Mouse (Mus musculus): ENCODE data around the gene Fgf4. TPM values are rescaled to one million over a fixed set of nuclear protein-coding genes. Genes with fewer than 3 reads are reported as not detected.
"Not testable (repeated sequence)": the region's sequence is repeated elsewhere in the genome, so short reads cannot be mapped to it uniquely, and the experiment has no call there.

Gene Fgf4
- polyA plus RNA-seq, 1 experiment: not detected

DNA sequence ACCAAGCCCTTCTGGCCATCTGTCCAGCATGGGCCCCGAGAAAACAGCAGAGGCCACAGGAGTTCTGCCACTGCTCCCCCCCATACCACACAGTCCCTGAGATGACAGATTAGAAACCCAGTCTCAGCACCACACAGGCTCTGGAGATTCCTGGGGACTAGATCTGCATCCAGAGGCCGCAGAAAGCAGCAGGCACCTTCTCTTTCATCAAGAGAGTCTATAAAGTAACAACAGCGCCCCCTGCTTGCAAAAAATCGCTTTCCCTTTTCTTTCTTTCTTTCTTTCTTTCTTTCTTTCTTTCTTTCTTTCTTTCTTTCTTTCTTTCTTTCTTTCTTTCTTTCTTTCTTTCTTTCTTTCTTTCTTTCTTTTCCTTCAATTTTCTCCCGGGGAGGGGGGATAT is 47.0 kb downstream of the Fgf4 start:
- Histone ChIP-seq H3K27ac (ENCODE audit: insufficient read depth, low read length) (no peak overlapping the region), H3K36me3 (ENCODE audit: control insufficient read depth, insufficient read depth, low read length) (no peaks in the 10 kb centered on the region), H3K4me1 (ENCODE audit: control insufficient read depth, insufficient read depth, insufficient read length) (peaks cover 2% of the 10 kb centered on the region), H3K27me3 (ENCODE audit: control insufficient read depth, insufficient read depth, low read length) (peaks cover 9% of the 10 kb centered on the region), H3K4me3 (ENCODE audit: extremely low read depth, insufficient read depth, insufficient read length) (no peak overlapping the region)
- 9% methylated on average over 5 of the region's 5 CpGs for WGBS
- DNase-seq (ENCODE audit: low read depth in 1 of 2, low spot score in 2 of 2): no peak
- no peak for TF ChIP-seq POLR2A (IDR thresholded peaks at IDR 0.05; ENCODE audit: low read depth, low read length)
- TF ChIP-seq CTCF (IDR thresholded peaks at IDR 0.05; ENCODE audit: extremely low read depth, insufficient read depth, insufficient read length, insufficient replicate concordance): no peak

DNA sequence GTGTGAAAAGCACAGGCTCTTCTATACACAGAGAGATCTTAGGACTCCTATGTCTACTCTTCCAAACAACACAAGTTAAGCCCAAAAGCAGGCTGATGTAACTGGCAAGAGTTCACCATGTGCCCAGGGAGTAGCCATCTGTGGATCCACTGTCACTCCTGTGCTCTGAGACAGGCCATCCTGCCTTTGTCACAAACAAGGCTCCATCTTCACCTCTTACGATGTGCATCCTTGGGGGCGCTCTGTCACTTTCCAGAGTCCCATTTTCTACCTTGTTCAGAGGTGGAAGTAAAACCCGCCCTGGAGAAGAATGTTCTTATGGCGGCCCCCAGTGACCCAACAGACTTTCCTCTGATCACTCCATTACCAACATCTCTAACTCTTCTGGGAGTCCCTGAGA is 47.5 kb downstream of the Fgf4 start:
- Histone ChIP-seq H3K36me3 (ENCODE audit: control insufficient read depth, insufficient read depth, low read length) (no peaks in the 10 kb centered on the region), H3K27me3 (ENCODE audit: control insufficient read depth, insufficient read depth, low read length) (peaks cover 9% of the 10 kb centered on the region), H3K4me1 (ENCODE audit: control insufficient read depth, insufficient read depth, insufficient read length) (peaks cover 2% of the 10 kb centered on the region), H3K27ac (ENCODE audit: insufficient read depth, low read length) (no peak overlapping the region), H3K4me3 (ENCODE audit: extremely low read depth, insufficient read depth, insufficient read length) (no peak overlapping the region)
- WGBS: 18% methylated on average over 4 of the region's 4 CpGs
- DNase-seq (ENCODE audit: low read depth in 1 of 2, low spot score in 2 of 2): no peak
- no peak for TF ChIP-seq POLR2A (IDR thresholded peaks at IDR 0.05; ENCODE audit: low read depth, low read length)
- TF ChIP-seq CTCF (IDR thresholded peaks at IDR 0.05; ENCODE audit: extremely low read depth, insufficient read depth, insufficient read length, insufficient replicate concordance): no peak

DNA sequence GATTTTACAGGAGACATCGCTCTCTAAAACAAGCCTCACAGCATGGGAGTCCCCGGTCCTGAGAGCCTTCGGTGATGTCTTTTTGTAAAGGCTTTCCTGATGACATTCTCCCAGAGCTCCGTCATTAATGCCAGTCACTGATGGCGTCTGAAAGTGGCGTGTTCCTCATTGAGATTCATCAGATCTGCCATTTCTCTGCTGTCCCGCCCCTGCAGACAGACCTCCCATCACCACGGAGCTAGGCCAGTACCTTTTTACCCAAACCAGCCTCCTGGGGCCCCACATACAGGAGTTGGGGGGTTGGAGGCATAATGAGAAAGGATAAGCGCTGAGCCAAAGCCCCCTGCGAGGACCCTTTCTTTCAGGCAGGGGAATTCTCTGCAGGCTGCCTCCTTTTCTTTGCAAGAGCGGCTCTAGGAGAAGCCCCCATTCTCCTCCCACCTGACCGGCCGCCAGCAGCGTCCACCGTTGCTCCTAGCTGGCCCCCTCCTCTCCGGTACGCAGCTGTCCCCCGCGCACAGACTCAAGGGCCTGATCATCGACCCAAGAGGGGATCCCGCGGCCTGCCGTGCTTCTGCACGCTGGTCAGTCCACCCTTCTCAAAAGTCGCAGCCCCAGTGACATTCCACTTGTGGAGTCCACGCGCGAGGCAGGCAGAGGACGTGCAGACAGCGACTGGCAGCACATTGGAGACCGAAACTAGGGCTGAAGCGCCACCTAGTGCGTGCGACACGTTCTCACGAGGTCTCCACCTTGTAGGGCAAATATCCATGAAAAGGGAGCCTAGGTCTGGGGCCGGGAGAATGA is 48.3 kb downstream of the Fgf4 start:
- Histone ChIP-seq H3K4me1 (ENCODE audit: control insufficient read depth, insufficient read depth, insufficient read length) (peaks cover 2% of the 10 kb centered on the region), H3K36me3 (ENCODE audit: control insufficient read depth, insufficient read depth, low read length) (no peaks in the 10 kb centered on the region), H3K4me3 (ENCODE audit: extremely low read depth, insufficient read depth, insufficient read length) (peak overlapping the region; percentile 43; the same call in 1 of the 2 replicates), H3K27ac (ENCODE audit: insufficient read depth, low read length) (no peak overlapping the region), H3K27me3 (ENCODE audit: control insufficient read depth, insufficient read depth, low read length) (peaks cover 9% of the 10 kb centered on the region)
- 3% methylated on average over 37 of the region's 37 CpGs for WGBS
- DNase-seq (ENCODE audit: low read depth in 1 of 2, low spot score in 2 of 2): peak in 1 of 2 experiments; percentile 47
- peak; percentile 62; the same call in 1 of the 2 replicates for TF ChIP-seq CTCF (IDR thresholded peaks at IDR 0.05; ENCODE audit: extremely low read depth, insufficient read depth, insufficient read length, insufficient replicate concordance)
- no peak for TF ChIP-seq POLR2A (IDR thresholded peaks at IDR 0.05; ENCODE audit: low read depth, low read length)

DNA sequence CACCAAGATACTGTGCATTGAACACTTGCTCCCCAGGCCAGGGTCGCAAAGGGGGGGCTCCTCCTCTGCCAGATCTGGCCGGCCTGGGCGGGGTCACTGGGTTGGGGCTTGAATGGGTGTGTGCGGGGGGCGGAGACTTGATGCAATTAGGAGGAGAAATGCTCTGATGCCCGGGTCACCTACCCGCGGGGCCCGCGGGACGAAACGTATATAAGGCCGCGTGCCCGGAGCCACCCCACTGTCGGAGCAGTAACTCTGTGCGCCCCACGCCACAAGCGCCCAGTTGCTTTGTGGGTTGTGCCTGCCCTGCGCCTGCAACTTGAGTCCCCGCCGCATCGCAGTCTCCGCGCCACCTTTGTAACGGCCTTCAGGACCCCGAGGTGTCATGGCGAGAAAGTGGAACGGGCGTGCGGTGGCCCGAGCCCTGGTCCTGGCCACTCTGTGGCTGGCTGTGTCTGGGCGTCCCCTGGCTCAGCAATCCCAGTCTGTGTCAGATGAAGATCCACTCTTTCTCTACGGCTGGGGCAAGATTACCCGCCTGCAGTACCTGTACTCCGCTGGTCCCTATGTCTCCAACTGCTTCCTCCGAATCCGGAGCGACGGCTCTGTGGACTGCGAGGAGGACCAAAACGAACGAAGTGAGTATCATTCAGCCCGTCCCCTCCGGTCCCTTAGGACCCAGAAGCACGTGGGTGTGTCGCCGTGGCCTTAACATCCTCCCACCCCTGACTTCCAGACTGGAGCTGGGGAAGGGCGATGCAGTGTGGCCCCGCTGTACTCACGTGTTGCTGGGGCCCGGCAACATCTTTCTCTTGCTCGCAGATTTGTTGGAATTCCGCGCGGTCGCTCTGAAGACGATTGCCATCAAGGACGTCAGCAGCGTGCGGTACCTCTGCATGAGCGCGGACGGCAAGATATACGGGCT is 49.4 kb downstream of the Fgf4 start, which contains the start of gene Fgf15:
Fgf15 (plus strand) TSS at position 238 of the 925 bp plus-strand sequence.
- TF ChIP-seq CTCF (IDR thresholded peaks at IDR 0.05; ENCODE audit: extremely low read depth, insufficient read depth, insufficient read length, insufficient replicate concordance): no peak
- TF ChIP-seq POLR2A (IDR thresholded peaks at IDR 0.05; ENCODE audit: low read depth, low read length): no peak
- Histone ChIP-seq H3K4me1 (ENCODE audit: control insufficient read depth, insufficient read depth, insufficient read length) (peaks cover 2% of the 10 kb centered on the region), H3K4me3 (ENCODE audit: extremely low read depth, insufficient read depth, insufficient read length) (peak within 1 kb of the TSS; percentile 43; the same call in 1 of the 2 replicates), H3K27ac (ENCODE audit: insufficient read depth, low read length) (no peak within 1 kb of the TSS), H3K27me3 (ENCODE audit: control insufficient read depth, insufficient read depth, low read length) (peaks cover 9% of the 10 kb centered on the region), H3K36me3 (ENCODE audit: control insufficient read depth, insufficient read depth, low read length) (no peaks in the 10 kb centered on the region)
- DNase-seq (ENCODE audit: low read depth in 1 of 2, low spot score in 2 of 2): no peak
- WGBS: 3% methylated on average over 65 of the region's 65 CpGs

DNA sequence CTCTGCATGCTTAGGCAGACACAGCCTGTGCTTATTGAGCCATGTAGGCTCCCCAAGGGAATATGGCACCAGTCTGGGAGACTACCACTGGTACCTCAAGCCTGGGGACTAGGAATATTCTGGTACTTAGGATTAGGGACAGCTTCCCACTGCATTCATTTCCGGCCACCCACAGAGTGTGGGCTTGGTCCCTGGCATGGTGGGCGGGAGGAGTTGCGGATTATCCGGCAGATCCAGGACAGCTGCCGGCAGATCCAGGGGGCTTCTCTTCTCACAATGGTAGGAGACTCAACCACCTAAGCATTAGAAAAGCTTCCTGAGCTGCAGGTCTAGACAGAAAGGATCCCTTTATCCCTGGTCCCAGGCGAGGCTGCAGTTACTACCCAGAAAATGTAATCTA is 51.3 kb downstream of the Fgf4 start:
- DNase-seq (ENCODE audit: low read depth in 1 of 2, low spot score in 2 of 2): no peak
- 92% methylated on average over 6 of the region's 6 CpGs for WGBS
- Histone ChIP-seq H3K4me1 (ENCODE audit: control insufficient read depth, insufficient read depth, insufficient read length) (peaks cover 2% of the 10 kb centered on the region), H3K36me3 (ENCODE audit: control insufficient read depth, insufficient read depth, low read length) (no peaks in the 10 kb centered on the region), H3K27ac (ENCODE audit: insufficient read depth, low read length) (no peak overlapping the region), H3K27me3 (ENCODE audit: control insufficient read depth, insufficient read depth, low read length) (peaks cover 9% of the 10 kb centered on the region), H3K4me3 (ENCODE audit: extremely low read depth, insufficient read depth, insufficient read length) (no peak overlapping the region)
- TF ChIP-seq POLR2A (IDR thresholded peaks at IDR 0.05; ENCODE audit: low read depth, low read length) (no peak), CTCF (IDR thresholded peaks at IDR 0.05; ENCODE audit: extremely low read depth, insufficient read depth, insufficient read length, insufficient replicate concordance) (no peak)

DNA sequence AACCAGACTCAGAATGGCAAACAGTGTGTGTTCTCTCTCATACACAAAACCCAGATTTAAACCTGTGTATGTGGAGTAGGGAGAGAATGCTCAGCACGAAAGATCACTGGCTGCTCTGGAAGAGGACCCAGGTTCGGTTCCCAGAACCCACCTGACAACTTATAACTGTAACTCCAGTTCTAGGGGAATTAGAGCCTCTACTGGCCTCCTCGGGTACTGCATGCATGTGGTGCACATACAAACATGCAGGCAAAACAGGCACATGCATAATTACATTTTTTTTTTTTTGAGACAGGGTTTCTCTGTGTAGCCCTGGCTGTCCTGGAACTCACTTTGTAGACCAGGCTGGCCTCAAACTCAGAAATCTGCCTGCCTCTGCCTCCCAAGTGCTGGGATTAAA is 58.3 kb downstream of the Fgf4 start:
- not testable (repeated sequence) for DNase-seq (ENCODE audit: low read depth in 1 of 2, low spot score in 2 of 2); H3K4me3 ChIP-seq (ENCODE audit: extremely low read depth, insufficient read depth, insufficient read length); H3K4me1 ChIP-seq (ENCODE audit: control insufficient read depth, insufficient read depth, insufficient read length); H3K36me3 ChIP-seq (ENCODE audit: control insufficient read depth, insufficient read depth, low read length); H3K27ac ChIP-seq (ENCODE audit: insufficient read depth, low read length); H3K27me3 ChIP-seq (ENCODE audit: control insufficient read depth, insufficient read depth, low read length)
- WGBS: 89% methylated on average over 3 of the region's 3 CpGs

Measured in spleen, adult 2 months (tissue).